Mouse (Mus musculus) liver, embryonic 16.5 days (tissue): ENCODE results near the gene Arl4a. TPM values are rescaled to one million over a fixed set of nuclear protein-coding genes. Genes with fewer than 3 reads are reported as not detected.

Source experiments
- ATAC-seq: fragments of 200-750 bp; cut with Nextera tagmentation; 2 replicates; pipeline ENCODE4 v1.8.0; 2017; ENCODE audit warnings: low read depth, mild to moderate bottlenecking, moderate number of reproducible peaks, moderate library complexity
- H3K27ac ChIP-seq: fragments of 300-500 bp; sonication (generic); 2 replicates; pipeline ENCODE4 v1.5.1; 2014; ENCODE audit warnings: mild to moderate bottlenecking, low read length
- H3K27me3 ChIP-seq: fragments of 300-500 bp; sonication (generic); 2 replicates; pipeline ENCODE4 v1.6.1; 2014; ENCODE audit warnings: low read depth, low read length, mixed read lengths; ENCODE audit not compliant: control insufficient read depth, insufficient read depth
- H3K36me3 ChIP-seq: fragments of 300-500 bp; sonication (generic); 2 replicates; pipeline ENCODE4 v1.6.1; 2014; ENCODE audit warnings: mild to moderate bottlenecking; ENCODE audit not compliant: control insufficient read depth, insufficient read depth
- H3K4me1 ChIP-seq: fragments of 300-500 bp; sonication (generic); 2 replicates; pipeline ENCODE4 v1.6.1; 2014; ENCODE audit warnings: low read depth, low read length, mixed read lengths; ENCODE audit not compliant: control insufficient read depth
- H3K4me2 ChIP-seq: fragments of 300-500 bp; sonication (generic); 2 replicates; pipeline ENCODE4 v1.6.1; 2014; ENCODE audit warnings: low read depth, low read length, mixed read lengths
- H3K4me3 ChIP-seq: fragments of 300-500 bp; sonication (generic); 2 replicates; pipeline ENCODE4 v1.5.1; 2014; ENCODE audit warnings: low read depth, mild to moderate bottlenecking, low read length
- H3K9ac ChIP-seq: fragments of 300-500 bp; sonication (generic); 2 replicates; pipeline ENCODE4 v1.6.1; 2014; ENCODE audit warnings: low read depth, low read length
- H3K9me3 ChIP-seq: fragments of 300-500 bp; sonication (generic); replicated peaks from 2 replicates; pipeline ENCODE4 v1.6.1; 2016; ENCODE audit warnings: low read length; ENCODE audit not compliant: control insufficient read depth
- WGBS: fragments of 180-500 bp; shearing (Covaris S2); extraction: QIAGEN DNeasy Blood & Tissue Kit; methylation state at CpG from one replicate; pipeline ENCODE4 v1.1.7; 2014; ENCODE audit not compliant: insufficient replicate concordance; 5-methylcytosine and 5-hydroxymethylcytosine counted together
- polyA plus RNA-seq: library from polyadenylated mRNA; unstranded; fragments of >200 nt; fragmentation: Nextera tagmentation; extraction: Ambion mirVana; gene quantifications from 2 replicates; pipeline ENCODE4 v1.2.1, GENCODE M21; 2015

The Arl4a gene
- polyA plus RNA-seq, 1 experiment from 2014 or later = 93.3 TPM

GRCm38 (mm10) chr12:39977996-39978590, 59.7 kb downstream of the Arl4a start:
- Histone ChIP-seq H3K9ac (no peak overlapping the region), H3K9me3 (no peaks in the 10 kb centered on the region), H3K27me3 (no peaks in the 10 kb centered on the region), H3K36me3 (no peaks in the 10 kb centered on the region), H3K4me3 (no peak overlapping the region), H3K4me1 (no peaks in the 10 kb centered on the region), H3K27ac (no peak overlapping the region), H3K4me2 (no peak overlapping the region)
- ATAC-seq = no peak
- 66% methylated on average over 8 of the region's 8 CpGs for WGBS

GRCm38 (mm10) chr12:39976426-39976825, 61.4 kb downstream of the Arl4a start:
- Histone ChIP-seq H3K4me3 (no peak overlapping the region), H3K27me3 (no peaks in the 10 kb centered on the region), H3K9ac (no peak overlapping the region), H3K4me2 (no peak overlapping the region), H3K36me3 (no peaks in the 10 kb centered on the region), H3K4me1 (no peaks in the 10 kb centered on the region), H3K27ac (no peak overlapping the region), H3K9me3 (no peaks in the 10 kb centered on the region)
- 75% methylated on average over 2 of the region's 2 CpGs for WGBS
- ATAC-seq = no peak

GRCm38 (mm10) chr12:39975829-39976340, 61.9 kb downstream of the Arl4a start:
- no peak for ATAC-seq
- H3K4me2 ChIP-seq = no peak overlapping the region
- no peak overlapping the region for H3K27ac ChIP-seq
- H3K9me3 ChIP-seq = no peaks in the 10 kb centered on the region
- H3K4me1 ChIP-seq = no peaks in the 10 kb centered on the region
- 45% methylated on average over 9 of the region's 9 CpGs for WGBS
- no peak overlapping the region for H3K4me3 ChIP-seq
- H3K36me3 ChIP-seq = no peaks in the 10 kb centered on the region
- no peak overlapping the region for H3K9ac ChIP-seq
- no peaks in the 10 kb centered on the region for H3K27me3 ChIP-seq

GRCm38 (mm10) chr12:39974977-39975583, 62.7 kb downstream of the Arl4a start:
- no peaks in the 10 kb centered on the region for H3K36me3 ChIP-seq
- no peaks in the 10 kb centered on the region for H3K4me1 ChIP-seq
- no peak overlapping the region for H3K4me2 ChIP-seq
- no peak for ATAC-seq
- no peak overlapping the region for H3K9ac ChIP-seq
- H3K27ac ChIP-seq = no peak overlapping the region
- no peaks in the 10 kb centered on the region for H3K9me3 ChIP-seq
- 52% methylated on average over 4 of the region's 4 CpGs for WGBS
- no peak overlapping the region for H3K4me3 ChIP-seq
- H3K27me3 ChIP-seq = no peaks in the 10 kb centered on the region

GRCm38 (mm10) chr12:39974273-39974672, 63.6 kb downstream of the Arl4a start:
- no peak overlapping the region for H3K9ac ChIP-seq
- no peak overlapping the region for H3K4me2 ChIP-seq
- ATAC-seq = no peak
- H3K36me3 ChIP-seq = no peaks in the 10 kb centered on the region
- no peak overlapping the region for H3K4me3 ChIP-seq
- H3K9me3 ChIP-seq = no peaks in the 10 kb centered on the region
- no peaks in the 10 kb centered on the region for H3K27me3 ChIP-seq
- WGBS = 75% methylated on average over 1 of the region's 1 CpGs
- no peaks in the 10 kb centered on the region for H3K4me1 ChIP-seq
- no peak overlapping the region for H3K27ac ChIP-seq

- Histone ChIP-seq H3K4me3 (no peak overlapping the region), H3K4me2 (no peak overlapping the region), H3K9me3 (no peaks in the 10 kb centered on the region), H3K9ac (no peak overlapping the region), H3K27me3 (no peaks in the 10 kb centered on the region), H3K36me3 (no peaks in the 10 kb centered on the region), H3K27ac (no peak overlapping the region), H3K4me1 (no peaks in the 10 kb centered on the region)
- ATAC-seq = no peak
These were observed 68.3 kb downstream of the Arl4a start for GRCm38 (mm10) chr12:39969500-39969899.

- H3K27ac ChIP-seq = no peak overlapping the region
- H3K9ac ChIP-seq = no peak overlapping the region
- H3K4me3 ChIP-seq = no peak overlapping the region
- H3K9me3 ChIP-seq = no peaks in the 10 kb centered on the region
- WGBS = 67% methylated on average over 3 of the region's 3 CpGs
- no peaks in the 10 kb centered on the region for H3K36me3 ChIP-seq
- ATAC-seq = no peak
- H3K27me3 ChIP-seq = no peaks in the 10 kb centered on the region
- no peak overlapping the region for H3K4me2 ChIP-seq
- no peaks in the 10 kb centered on the region for H3K4me1 ChIP-seq
These were observed 69.7 kb downstream of the Arl4a start for GRCm38 (mm10) chr12:39968109-39968508.

GRCm38 (mm10) chr12:39959166-39959565, 78.7 kb downstream of the Arl4a start:
- WGBS = 74% methylated on average over 8 of the region's 8 CpGs
- no peak for ATAC-seq
- no peaks in the 10 kb centered on the region for H3K9me3 ChIP-seq
- no peaks in the 10 kb centered on the region for H3K27me3 ChIP-seq
- no peaks in the 10 kb centered on the region for H3K4me1 ChIP-seq
- H3K4me2 ChIP-seq = no peak overlapping the region
- H3K36me3 ChIP-seq = no peaks in the 10 kb centered on the region
- no peak overlapping the region for H3K4me3 ChIP-seq
- no peak overlapping the region for H3K27ac ChIP-seq
- no peak overlapping the region for H3K9ac ChIP-seq

GRCm38 (mm10) chr12:39957931-39958671, 79.7 kb downstream of the Arl4a start:
- Histone ChIP-seq H3K4me3 (no peak overlapping the region), H3K9ac (no peak overlapping the region), H3K27ac (no peak overlapping the region), H3K36me3 (no peaks in the 10 kb centered on the region), H3K9me3 (no peaks in the 10 kb centered on the region), H3K4me2 (no peak overlapping the region), H3K4me1 (no peaks in the 10 kb centered on the region), H3K27me3 (no peaks in the 10 kb centered on the region)
- no peak for ATAC-seq
- 67% methylated on average over 8 of the region's 8 CpGs for WGBS
